Mouse (Mus musculus): ENCODE measurements around the gene Cib4. TPM values are rescaled to one million over a fixed set of nuclear protein-coding genes. Genes with fewer than 3 reads are reported as not detected.

The Cib4 gene
- polyA plus RNA-seq, 1 experiment from 2014 or later = not detected

DNA sequence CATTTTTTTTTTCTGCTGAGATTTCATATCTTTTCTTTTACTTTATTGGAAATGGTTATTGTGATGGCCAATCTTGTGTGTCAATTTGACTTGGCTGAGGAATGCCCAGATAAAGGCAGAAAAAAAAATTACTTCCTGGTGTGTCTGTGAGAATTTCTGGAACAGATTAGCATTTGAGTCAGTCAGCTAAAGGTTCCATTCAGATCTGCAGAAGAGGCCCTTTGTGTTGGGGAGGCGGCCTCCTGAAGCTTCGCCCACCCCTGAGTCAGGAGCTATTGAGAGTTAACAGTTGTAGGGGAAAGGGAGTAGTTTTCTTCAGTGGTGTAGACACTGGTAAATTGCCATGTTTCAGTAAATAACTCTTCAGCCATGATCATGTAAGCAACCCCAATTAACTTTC is 50.3 kb downstream of the Cib4 start:
- no peak for ATAC-seq (ENCODE audit: low FRiP score, low TSS enrichment)

DNA sequence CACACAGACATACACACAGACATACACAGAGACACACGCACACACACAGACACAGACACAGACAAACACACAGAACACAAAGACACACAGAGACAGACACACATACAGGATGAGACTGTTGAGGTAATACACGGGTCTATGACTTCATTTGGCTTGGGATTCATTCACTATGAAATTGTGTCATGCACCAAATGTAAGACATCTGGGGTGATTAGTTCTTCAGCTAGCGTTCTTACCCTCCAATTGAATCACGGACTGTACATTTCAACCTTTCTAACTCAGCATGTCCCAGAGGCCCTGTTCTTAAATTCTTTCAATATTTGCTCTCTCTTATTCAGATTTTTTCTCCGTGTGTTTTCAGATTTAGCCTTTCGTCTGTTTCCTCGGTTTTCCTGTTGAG is 51.0 kb downstream of the Cib4 start:
- no peak overlapping the region for H3K4me2 ChIP-seq (replicated peaks; ENCODE audit: low read depth, low read length)
- ATAC-seq (ENCODE audit: low FRiP score, low TSS enrichment) = no peak
- 86% methylated on average over 7 of the region's 7 CpGs for WGBS

More for the DNA sequence above, 50.3 kb downstream of the Cib4 start:
- no peaks in the 10 kb centered on the region for H3K9me3 ChIP-seq (ENCODE audit: low read length)
- no peak overlapping the region for H3K4me3 ChIP-seq (ENCODE audit: low read length)
- 88% methylated on average over 2 of the region's 2 CpGs for WGBS
- H3K9ac ChIP-seq (replicated peaks; ENCODE audit: low read length) = no peak overlapping the region
- no peaks in the 10 kb centered on the region for H3K4me1 ChIP-seq (ENCODE audit: insufficient read depth, low read length)
- no peaks in the 10 kb centered on the region for H3K27me3 ChIP-seq (ENCODE audit: insufficient read depth, low read length)
- H3K36me3 ChIP-seq (ENCODE audit: insufficient read depth, low read length) = no peaks in the 10 kb centered on the region
- H3K27ac ChIP-seq (ENCODE audit: low read length) = no peak overlapping the region
- H3K4me2 ChIP-seq (replicated peaks; ENCODE audit: low read depth, low read length) = no peak overlapping the region

DNA sequence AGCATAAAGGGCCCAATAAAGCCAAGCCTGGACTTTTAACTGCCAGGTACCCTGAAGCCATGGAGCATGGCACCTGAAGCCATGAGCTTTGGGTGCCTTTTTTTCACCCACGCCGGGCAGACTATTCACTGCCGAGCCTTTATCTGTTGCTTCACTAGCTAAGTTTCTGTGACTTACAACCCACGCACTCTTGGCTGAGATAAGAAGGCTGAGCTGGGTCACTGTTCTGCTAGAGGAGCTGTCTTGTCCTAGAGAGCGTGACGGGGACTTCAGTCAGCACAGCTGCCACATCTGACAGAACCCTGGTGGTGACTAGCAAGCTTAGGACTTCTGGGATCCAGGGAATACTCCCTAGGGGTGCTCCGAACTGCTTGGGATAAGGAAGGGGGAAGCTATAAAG is 51.9 kb downstream of the Cib4 start:
- no peaks in the 10 kb centered on the region for H3K36me3 ChIP-seq (ENCODE audit: insufficient read depth, low read length)

More for the DNA sequence above, 51.0 kb downstream of the Cib4 start:
- Histone ChIP-seq H3K36me3 (ENCODE audit: insufficient read depth, low read length) (no peaks in the 10 kb centered on the region), H3K27ac (ENCODE audit: low read length) (no peak overlapping the region), H3K4me3 (ENCODE audit: low read length) (no peak overlapping the region), H3K9me3 (ENCODE audit: low read length) (no peaks in the 10 kb centered on the region), H3K4me1 (ENCODE audit: insufficient read depth, low read length) (no peaks in the 10 kb centered on the region), H3K9ac (replicated peaks; ENCODE audit: low read length) (no peak overlapping the region), H3K27me3 (ENCODE audit: insufficient read depth, low read length) (no peaks in the 10 kb centered on the region)

DNA sequence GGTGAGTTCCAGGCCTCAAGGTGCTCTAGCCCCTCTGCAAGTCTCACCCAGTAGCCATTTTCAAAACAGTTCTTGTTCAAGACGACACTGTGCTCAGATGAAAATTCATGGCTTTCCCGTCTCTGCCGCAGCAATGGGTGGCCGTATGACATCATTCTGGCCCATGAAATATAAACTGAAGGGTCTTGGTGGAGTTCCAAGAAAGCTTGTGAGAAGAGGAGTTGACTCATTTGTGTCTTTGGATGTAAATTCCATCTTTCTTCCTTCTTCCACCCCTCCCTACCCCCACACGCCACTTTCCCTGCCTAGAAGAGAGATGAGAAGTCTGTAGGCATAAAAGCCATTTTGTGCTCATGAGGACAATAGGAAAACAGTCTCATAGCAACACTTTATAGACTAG is 54.8 kb downstream of the Cib4 start:
- 62% methylated on average over 5 of the region's 5 CpGs for whole genome bisulfite sequencing

More for the DNA sequence above, 51.9 kb downstream of the Cib4 start:
- 63% methylated on average over 7 of the region's 7 CpGs for WGBS
- Histone ChIP-seq H3K4me3 (ENCODE audit: low read length) (no peak overlapping the region), H3K9ac (replicated peaks; ENCODE audit: low read length) (no peak overlapping the region), H3K4me2 (replicated peaks; ENCODE audit: low read depth, low read length) (no peak overlapping the region), H3K4me1 (ENCODE audit: insufficient read depth, low read length) (no peaks in the 10 kb centered on the region), H3K9me3 (ENCODE audit: low read length) (no peaks in the 10 kb centered on the region), H3K27ac (ENCODE audit: low read length) (no peak overlapping the region), H3K27me3 (ENCODE audit: insufficient read depth, low read length) (no peaks in the 10 kb centered on the region)
- ATAC-seq (ENCODE audit: low FRiP score, low TSS enrichment) = no peak

DNA sequence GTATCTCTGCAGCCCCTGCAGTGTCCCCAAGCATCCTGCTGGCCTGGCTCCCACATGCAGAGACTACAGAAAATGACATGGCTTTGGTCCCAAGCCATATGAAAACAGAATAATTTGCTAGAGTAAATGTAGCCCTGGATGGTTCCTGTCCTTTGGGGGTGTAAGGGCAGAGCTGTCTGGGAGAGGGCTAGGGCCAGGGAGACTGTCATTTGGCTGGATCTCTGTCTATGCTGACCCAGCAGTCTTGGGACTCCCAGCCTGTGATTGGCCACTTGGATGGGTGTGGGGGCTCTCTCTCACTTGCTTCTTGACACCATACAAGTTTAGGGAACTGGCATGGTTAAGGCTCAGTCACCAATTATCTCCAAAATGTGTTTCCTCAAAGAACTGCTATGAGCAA is 55.4 kb downstream of the Cib4 start:
- Histone ChIP-seq H3K9me3 (ENCODE audit: low read length) (no peaks in the 10 kb centered on the region), H3K36me3 (ENCODE audit: insufficient read depth, low read length) (no peaks in the 10 kb centered on the region), H3K9ac (replicated peaks; ENCODE audit: low read length) (no peak overlapping the region), H3K4me3 (ENCODE audit: low read length) (no peak overlapping the region), H3K27ac (ENCODE audit: low read length) (no peak overlapping the region), H3K4me2 (replicated peaks; ENCODE audit: low read depth, low read length) (no peak overlapping the region), H3K27me3 (ENCODE audit: insufficient read depth, low read length) (no peaks in the 10 kb centered on the region), H3K4me1 (ENCODE audit: insufficient read depth, low read length) (no peaks in the 10 kb centered on the region)
- no peak for ATAC-seq (ENCODE audit: low FRiP score, low TSS enrichment)

More for the DNA sequence above, 54.8 kb downstream of the Cib4 start:
- no peaks in the 10 kb centered on the region for H3K9me3 ChIP-seq (ENCODE audit: low read length)
- H3K4me1 ChIP-seq (ENCODE audit: insufficient read depth, low read length) = no peaks in the 10 kb centered on the region
- H3K9ac ChIP-seq (replicated peaks; ENCODE audit: low read length) = no peak overlapping the region
- H3K27me3 ChIP-seq (ENCODE audit: insufficient read depth, low read length) = no peaks in the 10 kb centered on the region
- ATAC-seq (ENCODE audit: low FRiP score, low TSS enrichment) = no peak
- no peak overlapping the region for H3K27ac ChIP-seq (ENCODE audit: low read length)
- no peaks in the 10 kb centered on the region for H3K36me3 ChIP-seq (ENCODE audit: insufficient read depth, low read length)
- no peak overlapping the region for H3K4me2 ChIP-seq (replicated peaks; ENCODE audit: low read depth, low read length)
- no peak overlapping the region for H3K4me3 ChIP-seq (ENCODE audit: low read length)

DNA sequence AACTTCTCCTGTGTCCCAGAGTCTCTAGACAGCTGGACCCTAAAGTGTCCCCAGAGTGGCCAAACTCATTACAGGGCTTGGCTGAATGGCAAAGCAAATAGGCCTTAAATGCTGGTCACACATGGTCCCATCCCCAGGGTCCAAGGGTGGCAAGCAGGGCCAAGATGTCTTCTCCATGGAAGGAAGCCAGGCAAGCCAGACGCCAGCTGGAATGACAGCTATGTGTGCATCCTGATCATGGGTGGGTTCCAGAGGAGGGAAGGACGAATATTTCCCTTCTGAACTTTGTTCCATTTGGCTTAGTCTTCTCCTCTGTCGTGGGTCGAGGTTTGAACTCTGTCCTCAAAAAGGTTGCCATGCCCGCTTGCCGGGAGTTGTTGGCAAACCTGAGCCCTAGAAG is 60.5 kb downstream of the Cib4 start:
- no peak overlapping the region for H3K9ac ChIP-seq (replicated peaks; ENCODE audit: low read length)
- H3K27ac ChIP-seq (ENCODE audit: low read length) = no peak overlapping the region
- no peaks in the 10 kb centered on the region for H3K9me3 ChIP-seq (ENCODE audit: low read length)
- no peak for ATAC-seq (ENCODE audit: low FRiP score, low TSS enrichment)
- no peaks in the 10 kb centered on the region for H3K36me3 ChIP-seq (ENCODE audit: insufficient read depth, low read length)
- no peak overlapping the region for H3K4me2 ChIP-seq (replicated peaks; ENCODE audit: low read depth, low read length)
- no peaks in the 10 kb centered on the region for H3K4me1 ChIP-seq (ENCODE audit: insufficient read depth, low read length)
- 80% methylated on average over 6 of the region's 6 CpGs for WGBS
- H3K27me3 ChIP-seq (ENCODE audit: insufficient read depth, low read length) = no peaks in the 10 kb centered on the region
- H3K4me3 ChIP-seq (ENCODE audit: low read length) = no peak overlapping the region

DNA sequence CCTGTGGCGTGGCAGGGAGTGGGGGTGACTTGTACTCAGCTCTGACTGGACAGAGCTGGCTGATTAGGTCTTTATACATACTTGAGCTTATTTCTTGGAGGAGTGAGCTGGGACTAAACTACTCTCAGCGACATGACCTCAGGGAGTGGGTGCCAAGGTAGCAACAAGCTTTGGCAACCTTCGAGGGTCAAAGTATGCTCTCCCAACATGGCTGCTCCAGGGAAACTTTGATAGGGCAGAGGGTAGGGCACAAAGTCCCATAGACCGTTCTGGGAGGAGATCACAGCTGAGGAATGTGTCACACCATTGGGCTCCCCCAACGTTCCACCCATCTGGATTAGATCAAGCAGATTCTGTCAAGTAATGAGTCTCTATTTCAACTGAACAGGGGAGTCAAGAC is 61.0 kb downstream of the Cib4 start:
- Histone ChIP-seq H3K9me3 (ENCODE audit: low read length) (no peaks in the 10 kb centered on the region), H3K4me3 (ENCODE audit: low read length) (no peak overlapping the region), H3K27me3 (ENCODE audit: insufficient read depth, low read length) (no peaks in the 10 kb centered on the region), H3K27ac (ENCODE audit: low read length) (no peak overlapping the region), H3K4me2 (replicated peaks; ENCODE audit: low read depth, low read length) (no peak overlapping the region), H3K4me1 (ENCODE audit: insufficient read depth, low read length) (no peaks in the 10 kb centered on the region), H3K9ac (replicated peaks; ENCODE audit: low read length) (no peak overlapping the region), H3K36me3 (ENCODE audit: insufficient read depth, low read length) (no peaks in the 10 kb centered on the region)
- 69% methylated on average over 5 of the region's 5 CpGs for WGBS
- no peak for ATAC-seq (ENCODE audit: low FRiP score, low TSS enrichment)

DNA sequence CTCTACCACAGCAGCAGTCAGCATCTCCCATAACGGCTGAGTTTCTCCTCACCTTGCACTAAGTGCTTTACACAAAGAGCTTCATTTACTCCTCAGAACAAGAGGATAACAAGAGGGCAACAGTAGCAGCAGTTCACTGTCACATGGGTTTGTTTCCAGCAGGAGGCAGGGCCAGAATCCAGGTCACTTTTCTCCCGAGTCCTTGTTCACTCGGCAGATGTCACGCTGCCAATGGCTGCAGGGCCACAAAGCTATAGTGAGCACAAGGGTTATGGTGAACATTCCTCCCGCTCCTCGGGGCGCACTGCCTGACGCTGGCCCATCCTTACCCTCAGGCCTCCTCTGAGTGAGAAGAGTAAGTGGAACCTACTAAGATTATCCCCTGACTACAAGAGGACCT is 62.1 kb downstream of the Cib4 start:
- H3K36me3 ChIP-seq (ENCODE audit: insufficient read depth, low read length) = no peaks in the 10 kb centered on the region
- H3K27me3 ChIP-seq (ENCODE audit: insufficient read depth, low read length) = no peaks in the 10 kb centered on the region
- no peak overlapping the region for H3K9ac ChIP-seq (replicated peaks; ENCODE audit: low read length)
- ATAC-seq (ENCODE audit: low FRiP score, low TSS enrichment) = no peak
- no peaks in the 10 kb centered on the region for H3K4me1 ChIP-seq (ENCODE audit: insufficient read depth, low read length)
- no peak overlapping the region for H3K4me3 ChIP-seq (ENCODE audit: low read length)
- no peaks in the 10 kb centered on the region for H3K9me3 ChIP-seq (ENCODE audit: low read length)
- no peak overlapping the region for H3K4me2 ChIP-seq (replicated peaks; ENCODE audit: low read depth, low read length)
- WGBS = 83% methylated on average over 8 of the region's 8 CpGs
- no peak overlapping the region for H3K27ac ChIP-seq (ENCODE audit: low read length)

DNA sequence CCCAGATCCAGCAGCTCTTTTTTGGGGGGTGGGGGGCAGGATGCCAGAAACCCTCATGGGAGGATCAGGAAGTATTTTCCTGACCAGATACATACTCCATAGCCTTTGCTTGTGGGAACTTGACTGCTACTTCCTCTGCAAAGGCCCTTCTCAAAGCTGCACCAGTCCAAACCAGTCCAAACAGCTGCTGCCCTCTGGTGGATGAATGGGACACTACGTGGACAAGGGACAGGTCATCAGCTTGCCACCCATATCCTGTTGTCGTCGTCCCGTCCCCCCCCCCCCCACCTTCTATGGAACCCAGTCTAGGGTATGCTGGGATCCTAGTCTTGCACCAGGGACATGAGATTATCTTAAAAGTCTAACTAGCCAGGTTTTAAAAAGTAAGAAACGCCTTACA is 63.3 kb downstream of the Cib4 start:
- no peak for ATAC-seq (ENCODE audit: low FRiP score, low TSS enrichment)
- Histone ChIP-seq H3K36me3 (ENCODE audit: insufficient read depth, low read length) (no peaks in the 10 kb centered on the region), H3K9me3 (ENCODE audit: low read length) (no peaks in the 10 kb centered on the region), H3K4me2 (replicated peaks; ENCODE audit: low read depth, low read length) (no peak overlapping the region), H3K9ac (replicated peaks; ENCODE audit: low read length) (no peak overlapping the region), H3K4me3 (ENCODE audit: low read length) (no peak overlapping the region), H3K27ac (ENCODE audit: low read length) (no peak overlapping the region), H3K4me1 (ENCODE audit: insufficient read depth, low read length) (no peaks in the 10 kb centered on the region), H3K27me3 (ENCODE audit: insufficient read depth, low read length) (no peaks in the 10 kb centered on the region)
- 17% methylated on average over 5 of the region's 5 CpGs for WGBS

DNA sequence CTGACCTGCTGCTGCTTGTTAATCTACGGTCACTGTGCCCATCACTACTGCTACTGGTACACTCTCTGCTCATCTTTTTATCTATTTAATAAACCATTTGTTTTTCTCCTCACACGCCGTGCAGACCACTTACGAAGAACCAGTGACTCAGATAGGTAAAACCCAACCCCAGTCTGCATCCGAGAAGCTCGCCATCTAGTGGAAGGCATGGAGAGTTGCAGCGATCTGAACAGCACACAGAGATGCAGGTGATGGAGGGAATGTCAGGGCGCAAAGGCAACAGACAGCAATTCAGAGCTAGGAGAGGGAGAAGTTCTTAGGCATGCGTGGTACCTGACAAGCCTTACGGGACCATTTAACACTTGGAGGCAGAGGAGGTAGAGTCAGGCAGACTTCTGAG is 69.1 kb downstream of the Cib4 start:
- WGBS = 44% methylated on average over 10 of the region's 10 CpGs

DNA sequence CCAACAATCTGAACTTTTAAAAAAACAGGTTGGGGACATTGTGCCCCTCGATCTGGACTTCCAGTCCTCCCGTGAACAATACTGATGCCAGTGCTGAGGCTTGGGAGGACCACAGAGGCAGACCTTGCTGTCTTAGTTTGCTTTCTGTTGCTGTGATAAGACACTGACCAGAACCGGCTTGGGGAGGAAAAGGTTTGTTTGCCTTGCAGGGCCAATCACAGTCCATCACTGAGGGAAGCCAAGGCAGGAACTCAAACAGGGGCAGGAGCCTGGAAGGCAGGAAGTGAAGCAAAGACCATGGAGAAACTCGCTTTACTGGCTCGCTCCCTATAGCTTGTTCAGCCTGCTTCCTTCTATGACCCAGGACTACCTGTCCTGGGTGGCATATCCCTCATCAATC is 73.5 kb downstream of the Cib4 start:
- no peak for ATAC-seq (ENCODE audit: low FRiP score, low TSS enrichment)
- no peaks in the 10 kb centered on the region for H3K27me3 ChIP-seq (ENCODE audit: insufficient read depth, low read length)
- no peak overlapping the region for H3K27ac ChIP-seq (ENCODE audit: low read length)
- no peaks in the 10 kb centered on the region for H3K9me3 ChIP-seq (ENCODE audit: low read length)
- no peaks in the 10 kb centered on the region for H3K36me3 ChIP-seq (ENCODE audit: insufficient read depth, low read length)
- no peak overlapping the region for H3K4me3 ChIP-seq (ENCODE audit: low read length)
- no peak overlapping the region for H3K9ac ChIP-seq (replicated peaks; ENCODE audit: low read length)
- no peak overlapping the region for H3K4me2 ChIP-seq (replicated peaks; ENCODE audit: low read depth, low read length)
- WGBS = 66% methylated on average over 5 of the region's 5 CpGs
- no peaks in the 10 kb centered on the region for H3K4me1 ChIP-seq (ENCODE audit: insufficient read depth, low read length)

More for the DNA sequence above, 69.1 kb downstream of the Cib4 start:
- no peaks in the 10 kb centered on the region for H3K4me1 ChIP-seq (ENCODE audit: insufficient read depth, low read length)
- ATAC-seq (ENCODE audit: low FRiP score, low TSS enrichment) = no peak
- H3K27me3 ChIP-seq (ENCODE audit: insufficient read depth, low read length) = no peaks in the 10 kb centered on the region
- H3K9ac ChIP-seq (replicated peaks; ENCODE audit: low read length) = no peak overlapping the region
- no peaks in the 10 kb centered on the region for H3K9me3 ChIP-seq (ENCODE audit: low read length)
- H3K27ac ChIP-seq (ENCODE audit: low read length) = no peak overlapping the region
- H3K4me2 ChIP-seq (replicated peaks; ENCODE audit: low read depth, low read length) = no peak overlapping the region
- no peak overlapping the region for H3K4me3 ChIP-seq (ENCODE audit: low read length)
- H3K36me3 ChIP-seq (ENCODE audit: insufficient read depth, low read length) = no peaks in the 10 kb centered on the region

All from kidney, embryonic 16.5 days (tissue).